Mouse (Mus musculus) effector memory CD4-positive, alpha-beta T cell, adult 7 months (primary cell): ENCODE results near the gene Magee1. TPM values are rescaled to one million over a fixed set of nuclear protein-coding genes. Genes with fewer than 3 reads are reported as not detected.

Source experiments
- polyA plus RNA-seq: library from polyadenylated mRNA; unstranded; fragments of 100-300 nt; shearing (Covaris generic); gene quantifications from one replicate; pipeline ENCODE4 v1.2.1, GENCODE M21; 2017

Magee1 gene
- 2.5 TPM for polyA plus RNA-seq

GRCm38 (mm10) chrX:105120275-105121226, at the start of gene Magee1:
TSS of gene Magee1 (plus strand) at chrX:105120378.

GRCm38 (mm10) chrX:105079615-105080092, 40.5 kb upstream of the Magee1 start, which contains the start of gene Pbdc1:
TSS of gene Pbdc1 (plus strand) at chrX:105079756.

Other genes with a start within 250 kb of the Magee1 start
- gene Pbdc1, start 40.6 kb upstream of the Magee1 start, polyA plus RNA-seq, result 36.6 TPM